Mouse (Mus musculus): Measurements from ENCODE around the gene Cnot6. TPM values are rescaled to one million over a fixed set of nuclear protein-coding genes. Genes with fewer than 3 reads are reported as not detected.

Cnot6 gene
- polyA plus RNA-seq, 1 experiment from 2014 or later, result 36.8 TPM

- no peak for ATAC-seq (ENCODE audit: extremely low read depth, insufficient number of reproducible peaks, low FRiP score, low TSS enrichment)
- Histone ChIP-seq H3K36me3 (0 out of 2 replicates have a peak, but pooled peaks cover 3% of the 10 kb centered on the region), H3K27me3 (replicated peaks) (peaks cover 13% of the 10 kb centered on the region), H3K9ac (no peak overlapping the region), H3K4me2 (no peak overlapping the region), H3K4me1 (peaks cover under 1% of the 10 kb centered on the region; the same call in 1 of the 2 replicates), H3K4me3 (no peak overlapping the region), H3K9me3 (no peaks in the 10 kb centered on the region), H3K27ac (replicated peaks) (no peak overlapping the region)
- WGBS, result 71% methylated on average over 8 of the region's 8 CpGs
These were observed 85.8 kb downstream of the Cnot6 start for GRCm38 (mm10) chr11:49626748-49627147.

- Histone ChIP-seq H3K4me3 (no peak overlapping the region), H3K27ac (replicated peaks) (no peak overlapping the region), H3K27me3 (replicated peaks) (peaks cover 15% of the 10 kb centered on the region), H3K36me3 (0 out of 2 replicates have a peak, but pooled peaks cover 3% of the 10 kb centered on the region), H3K4me2 (no peak overlapping the region), H3K4me1 (no peaks in the 10 kb centered on the region), H3K9me3 (no peaks in the 10 kb centered on the region), H3K9ac (no peak overlapping the region)
- WGBS, result 60% methylated on average over 15 of the region's 15 CpGs
- ATAC-seq (ENCODE audit: extremely low read depth, insufficient number of reproducible peaks, low FRiP score, low TSS enrichment), result no peak
These were observed 86.7 kb downstream of the Cnot6 start for GRCm38 (mm10) chr11:49625863-49626262.

GRCm38 (mm10) chr11:49624156-49624555 lies 88.4 kb downstream of the Cnot6 start:
- Histone ChIP-seq H3K27me3 (replicated peaks) (peaks cover 9% of the 10 kb centered on the region), H3K27ac (replicated peaks) (no peak overlapping the region), H3K36me3 (0 out of 2 replicates have a peak, but pooled peaks cover 3% of the 10 kb centered on the region), H3K4me1 (no peaks in the 10 kb centered on the region), H3K9me3 (no peaks in the 10 kb centered on the region), H3K4me2 (no peak overlapping the region), H3K4me3 (no peak overlapping the region), H3K9ac (no peak overlapping the region)
- ATAC-seq (ENCODE audit: extremely low read depth, insufficient number of reproducible peaks, low FRiP score, low TSS enrichment), result no peak
- WGBS, result 65% methylated on average over 3 of the region's 3 CpGs

GRCm38 (mm10) chr11:49621953-49622352 lies 90.6 kb downstream of the Cnot6 start:
- Histone ChIP-seq H3K4me2 (no peak overlapping the region), H3K4me1 (peaks cover 6% of the 10 kb centered on the region; the same call in 1 of the 2 replicates), H3K27ac (replicated peaks) (no peak overlapping the region), H3K36me3 (no peaks in the 10 kb centered on the region), H3K9me3 (no peaks in the 10 kb centered on the region), H3K4me3 (no peak overlapping the region), H3K27me3 (replicated peaks) (peaks cover 17% of the 10 kb centered on the region), H3K9ac (no peak overlapping the region)
- no peak for ATAC-seq (ENCODE audit: extremely low read depth, insufficient number of reproducible peaks, low FRiP score, low TSS enrichment)
- 73% methylated on average over 5 of the region's 5 CpGs for WGBS

Other genes starting within 250 kb of the Cnot6 start
- not detected in 2 replicates for gene Olfr1386, start 247.7 kb downstream of the Cnot6 start, polyA plus RNA-seq (2015; fragmentation: Nextera tagmentation; extraction: Ambion mirVana)
- gene Olfr1385, start 223.7 kb downstream of the Cnot6 start, polyA plus RNA-seq (2015; fragmentation: Nextera tagmentation; extraction: Ambion mirVana), result not detected in 2 replicates
- gene Olfr1384, start 206.0 kb downstream of the Cnot6 start, polyA plus RNA-seq (2015; fragmentation: Nextera tagmentation; extraction: Ambion mirVana), result not detected in 2 replicates
- not detected in 2 replicates for gene Olfr1383, start 193.1 kb downstream of the Cnot6 start, polyA plus RNA-seq (2015; fragmentation: Nextera tagmentation; extraction: Ambion mirVana)
- gene Olfr1382, start 184.5 kb downstream of the Cnot6 start, polyA plus RNA-seq (2015; fragmentation: Nextera tagmentation; extraction: Ambion mirVana), result not detected in 2 replicates
- gene Olfr1381, start 169.3 kb downstream of the Cnot6 start, polyA plus RNA-seq (2015; fragmentation: Nextera tagmentation; extraction: Ambion mirVana), result not detected in 2 replicates
- gene Olfr1380, start 155.8 kb downstream of the Cnot6 start, polyA plus RNA-seq (2015; fragmentation: Nextera tagmentation; extraction: Ambion mirVana), result not detected in 2 replicates
- gene Flt4, start 103.5 kb downstream of the Cnot6 start, polyA plus RNA-seq (2015; fragmentation: Nextera tagmentation; extraction: Ambion mirVana), result 7.4 and 8.3 TPM in 2 replicates
- gene Scgb3a1, start 49.1 kb downstream of the Cnot6 start, polyA plus RNA-seq (2015; fragmentation: Nextera tagmentation; extraction: Ambion mirVana), result 0.44 TPM in 1 of 2 replicates, not detected in the other
- 9.1 and 10.9 TPM in 2 replicates for gene Gfpt2, start 81.5 kb upstream of the Cnot6 start, polyA plus RNA-seq (2015; fragmentation: Nextera tagmentation; extraction: Ambion mirVana)
- 23.7 and 29.1 TPM in 2 replicates for gene Mapk9, start 134.0 kb upstream of the Cnot6 start, polyA plus RNA-seq (2015; fragmentation: Nextera tagmentation; extraction: Ambion mirVana)
- not detected in 2 replicates for gene Rasgef1c, start 189.1 kb upstream of the Cnot6 start, polyA plus RNA-seq (2015; fragmentation: Nextera tagmentation; extraction: Ambion mirVana)